Mouse (Mus musculus) common myeloid progenitor, adult 5-6 weeks (primary cell): ENCODE data around the gene Cfap161. TPM values are rescaled to one million over a fixed set of nuclear protein-coding genes. Genes with fewer than 3 reads are reported as not detected.

ENCODE experiments used
- ATAC-seq: replicated peaks from 2 replicates; pipeline ENCODE4 v1.8.0; 2016; ENCODE audit warnings: low read depth, mild to moderate bottlenecking, moderate TSS enrichment, inconsistent platforms; ENCODE audit not compliant: poor library complexity, severe bottlenecking
- total RNA-seq: library from RNA; stranded (forward); fragments of 200-1000, 187-1606 nt; gene quantifications from 2 replicates; pipeline ENCODE4 v1.2.3, GENCODE M21; 2017

Gene Cfap161
- total RNA-seq, 1 experiment from 2014 or later: not detected

- ATAC-seq: no peak
These were observed 49.6 kb downstream of the Cfap161 start for GRCm38 (mm10) chr7:83745065-83745412.

DNA sequence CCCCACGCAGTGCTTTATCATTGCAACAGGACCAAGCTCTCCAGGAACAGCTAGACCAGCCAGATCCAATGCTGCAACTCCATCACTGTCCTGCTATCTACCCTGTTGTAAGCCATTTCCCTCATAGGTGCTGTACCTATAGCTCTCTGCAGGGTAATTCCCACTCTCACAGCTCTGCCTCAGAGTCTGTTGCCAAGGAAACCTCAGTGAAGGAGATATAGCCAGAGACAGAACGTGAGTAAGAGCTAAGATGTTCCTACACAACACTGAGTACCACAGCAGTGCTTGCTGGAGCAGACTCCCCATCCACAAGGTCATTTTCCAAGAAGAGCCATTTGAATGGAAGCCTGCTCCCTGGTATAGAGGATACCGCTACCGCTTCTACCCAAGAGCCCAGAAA is 50.4 kb downstream of the Cfap161 start:
- ATAC-seq: no peak

DNA sequence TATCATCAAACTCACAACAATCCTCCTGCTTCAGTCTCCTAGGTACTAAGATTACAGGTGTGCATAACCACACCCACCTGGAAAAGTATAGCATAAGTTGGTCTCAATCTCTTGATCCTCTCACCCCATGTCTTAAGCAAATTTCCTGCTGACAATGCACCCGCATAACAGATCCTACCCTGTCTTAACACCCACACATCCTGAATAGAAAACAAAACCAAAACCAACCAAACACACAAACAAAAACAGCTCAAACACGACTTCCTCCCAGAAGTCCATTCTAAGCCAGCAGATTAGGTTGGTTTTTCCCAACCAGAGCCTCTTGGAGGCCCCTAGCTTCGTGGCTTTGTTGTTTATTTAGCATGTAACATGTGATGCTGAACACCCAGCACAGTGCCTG is 52.0 kb downstream of the Cfap161 start:
- ATAC-seq: no peak

DNA sequence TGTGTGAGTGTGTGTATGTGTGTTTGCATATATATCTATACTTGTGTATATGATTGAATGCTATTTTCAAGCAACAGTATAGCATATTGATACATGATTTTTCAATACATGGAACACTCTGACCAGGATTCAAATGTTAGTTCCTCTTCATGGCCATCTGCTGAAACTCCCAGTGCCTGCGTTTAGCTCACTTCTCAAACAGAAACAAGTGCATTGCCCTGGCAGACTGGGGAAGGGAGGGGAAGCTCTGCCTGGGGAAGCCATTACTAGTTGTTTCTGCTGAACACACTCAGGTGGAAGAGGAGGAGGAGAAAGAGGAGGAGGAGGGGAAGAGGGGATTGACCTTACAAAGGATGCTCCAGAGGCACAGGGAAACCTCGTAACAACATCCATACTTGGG is 52.7 kb downstream of the Cfap161 start:
- no peak for ATAC-seq

DNA sequence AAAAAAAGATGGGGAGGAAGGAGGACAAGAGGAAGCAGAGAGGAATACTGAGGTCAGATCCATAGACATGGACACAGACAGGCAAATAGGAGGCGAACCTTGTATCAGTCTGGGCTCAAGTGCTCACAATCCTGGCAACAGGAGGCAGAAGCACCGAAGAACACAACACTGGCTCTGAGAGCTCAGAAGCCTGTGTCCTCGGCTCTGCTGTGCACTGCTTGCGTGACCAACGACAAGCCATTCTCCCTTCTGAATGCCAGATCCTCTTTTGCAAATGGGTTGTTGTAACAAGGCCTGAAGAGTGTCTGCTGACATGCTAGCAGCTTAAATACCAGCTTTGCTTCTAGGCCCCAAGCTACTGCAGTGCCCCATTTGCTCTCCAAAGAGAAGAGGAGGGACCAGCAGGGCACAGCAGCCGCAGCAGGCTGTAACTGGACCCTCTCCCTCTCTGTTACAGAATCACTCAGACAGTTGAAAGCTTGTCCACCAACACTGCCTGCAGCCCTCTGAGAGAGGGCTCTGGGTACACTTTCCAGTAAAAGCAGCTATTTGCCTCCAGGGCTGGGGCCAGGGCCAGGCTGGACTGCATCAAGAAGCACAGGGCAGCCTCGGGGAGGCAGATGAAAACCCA is 54.9 kb downstream of the Cfap161 start:
- no peak for ATAC-seq

DNA sequence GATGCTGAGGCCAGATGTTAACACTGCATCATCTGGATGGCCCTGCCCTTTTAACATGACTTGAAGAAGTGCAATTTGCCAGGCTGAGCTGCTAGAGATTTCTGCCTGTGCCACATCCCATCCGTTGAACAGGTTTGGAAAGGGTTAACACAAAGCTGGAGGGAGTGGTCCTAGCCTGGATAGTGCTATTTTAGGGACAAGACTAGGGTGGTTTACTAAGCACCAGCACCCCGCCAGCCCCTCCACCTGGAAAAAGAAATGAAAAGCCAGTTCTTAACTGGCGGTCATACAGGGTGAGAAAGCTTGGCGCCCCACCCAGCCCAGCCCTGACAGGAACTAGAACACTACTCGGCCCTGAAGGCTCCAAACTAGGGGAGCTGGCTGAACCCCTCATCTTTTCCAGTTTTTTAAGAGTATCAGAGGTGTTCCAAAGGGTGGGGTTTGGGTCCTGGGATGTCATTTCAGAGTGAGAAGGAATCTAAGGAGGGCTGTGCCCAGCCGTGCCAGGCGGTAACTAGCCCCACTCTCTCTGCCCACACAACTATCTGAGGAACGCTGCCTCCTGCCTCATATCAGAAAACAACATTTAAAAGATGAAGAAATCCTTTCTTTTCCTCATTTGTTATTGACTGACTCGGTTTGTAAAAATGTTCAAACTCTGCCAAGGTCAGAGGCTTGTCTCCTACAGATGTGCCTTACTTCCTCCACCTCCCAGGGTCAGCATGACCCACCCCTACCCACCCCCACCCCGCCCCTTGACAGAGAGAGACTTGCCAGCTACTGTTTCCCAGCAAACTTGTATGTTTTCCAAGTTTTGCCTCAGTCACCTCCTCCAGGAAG is 55.8 kb downstream of the Cfap161 start:
- ATAC-seq: no peak

DNA sequence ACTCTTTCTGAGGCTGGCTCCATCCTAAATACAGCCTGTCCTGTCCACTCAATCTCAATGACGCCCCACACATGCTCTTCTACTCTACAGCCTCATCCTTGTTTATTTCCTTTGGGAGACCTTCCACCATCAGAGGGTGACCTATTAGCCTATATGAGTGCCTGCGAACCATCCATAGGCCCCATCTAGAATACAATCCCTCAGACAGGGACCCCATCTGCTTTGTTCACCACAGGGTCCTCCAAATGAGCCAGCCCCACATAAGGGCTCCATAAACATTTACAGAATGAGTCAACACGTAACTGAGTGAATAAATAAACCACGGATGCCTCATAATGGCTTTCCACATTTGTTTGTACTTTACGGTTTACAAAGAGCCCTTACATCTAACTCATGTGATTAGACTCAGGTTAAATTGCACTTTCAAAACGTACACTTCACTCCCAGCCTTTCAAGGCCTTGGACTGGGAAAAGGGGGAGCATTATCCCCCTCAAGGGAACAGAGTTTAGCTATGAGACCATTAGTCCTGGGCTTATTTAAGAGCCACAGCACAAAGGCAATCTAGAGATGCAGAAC is 56.7 kb downstream of the Cfap161 start:
- ATAC-seq: no peak

DNA sequence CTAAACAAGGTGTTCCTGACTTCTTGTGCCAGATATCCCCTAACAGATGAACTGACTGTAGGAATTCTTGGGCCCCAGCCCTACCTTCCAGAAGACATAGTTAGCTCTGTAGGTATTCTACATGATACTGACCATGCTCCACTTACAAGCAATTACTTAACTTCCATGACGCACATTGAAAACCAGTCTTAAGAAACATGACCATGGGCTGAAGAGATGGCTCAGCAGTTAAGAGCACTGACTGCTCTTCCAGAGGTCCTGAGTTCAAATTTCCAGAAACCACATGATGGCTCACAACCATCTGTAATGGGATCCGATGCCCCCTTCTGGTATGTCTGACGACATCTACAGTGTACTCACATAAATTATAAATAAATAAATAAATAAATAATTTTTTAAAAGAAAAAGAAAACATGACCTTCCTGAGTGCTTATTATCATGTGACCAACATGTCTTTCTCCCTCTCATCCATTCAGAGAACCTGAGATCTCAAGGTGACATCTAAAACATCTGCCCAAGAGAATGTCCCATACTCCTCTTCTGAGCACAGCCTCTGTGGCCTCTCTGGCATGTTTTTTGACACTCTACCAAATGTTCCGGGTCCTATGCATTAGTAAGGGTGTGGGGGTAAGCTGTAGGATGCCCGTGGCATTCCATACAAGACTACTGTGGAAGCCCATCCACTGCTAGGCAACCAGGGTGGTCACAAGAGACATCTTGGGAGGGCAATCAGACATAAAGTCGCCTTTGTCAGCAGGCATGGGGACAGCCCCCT is 58.2 kb downstream of the Cfap161 start:
- ATAC-seq: no peak

DNA sequence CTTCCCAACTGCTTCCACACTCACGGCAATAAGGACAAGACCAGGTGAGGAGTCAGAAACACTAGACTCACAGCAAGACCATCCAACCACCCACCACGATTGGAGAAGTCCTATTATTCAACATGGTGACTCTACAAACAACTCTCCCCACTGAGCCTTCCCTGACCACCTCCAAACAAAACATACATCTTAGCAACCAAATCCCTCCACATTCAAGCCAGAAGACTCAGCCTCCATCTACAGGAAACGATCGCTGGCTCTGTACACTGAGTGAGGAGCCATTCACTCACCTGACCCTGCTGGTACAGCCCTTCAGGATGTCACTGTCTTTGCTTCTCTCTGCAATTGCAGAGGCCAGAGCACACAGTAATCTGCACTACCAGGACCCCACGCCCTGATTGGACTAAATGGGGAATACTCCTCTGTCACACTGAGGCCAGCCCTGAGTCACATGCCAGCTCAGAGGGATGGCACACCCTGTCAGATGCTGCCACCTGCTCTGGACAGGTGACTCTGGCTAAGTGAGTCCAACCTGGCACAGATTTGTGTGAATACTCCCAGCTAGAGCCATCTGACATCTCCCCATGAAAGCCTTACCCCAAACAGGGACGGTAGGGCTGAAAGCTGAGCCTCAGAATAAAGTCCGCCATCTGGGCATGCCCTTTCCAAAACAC is 59.4 kb downstream of the Cfap161 start:
- ATAC-seq: no peak

DNA sequence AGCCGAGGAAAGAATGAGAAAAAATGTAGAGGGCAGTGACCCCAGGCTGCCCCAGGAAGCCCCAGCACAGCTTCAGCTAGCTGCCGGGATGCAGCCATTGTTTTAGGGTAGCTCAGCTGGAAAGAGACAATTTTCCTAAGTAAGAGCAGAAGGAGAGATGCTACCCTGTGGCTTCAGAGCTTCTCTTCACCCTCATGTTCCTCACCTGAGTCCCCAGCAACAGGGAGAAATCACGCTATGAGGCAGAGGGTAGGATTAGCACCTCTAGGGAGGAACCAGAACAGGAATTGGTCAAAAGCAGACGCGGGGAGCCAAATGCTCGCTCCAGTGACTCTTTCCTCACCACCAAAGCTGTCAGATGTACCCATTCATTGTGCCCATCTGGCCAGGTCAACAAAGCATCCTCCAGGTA is 60.0 kb downstream of the Cfap161 start:
- no peak for ATAC-seq

- ATAC-seq: no peak
These were observed 60.4 kb downstream of the Cfap161 start for GRCm38 (mm10) chr7:83734246-83734645.

DNA sequence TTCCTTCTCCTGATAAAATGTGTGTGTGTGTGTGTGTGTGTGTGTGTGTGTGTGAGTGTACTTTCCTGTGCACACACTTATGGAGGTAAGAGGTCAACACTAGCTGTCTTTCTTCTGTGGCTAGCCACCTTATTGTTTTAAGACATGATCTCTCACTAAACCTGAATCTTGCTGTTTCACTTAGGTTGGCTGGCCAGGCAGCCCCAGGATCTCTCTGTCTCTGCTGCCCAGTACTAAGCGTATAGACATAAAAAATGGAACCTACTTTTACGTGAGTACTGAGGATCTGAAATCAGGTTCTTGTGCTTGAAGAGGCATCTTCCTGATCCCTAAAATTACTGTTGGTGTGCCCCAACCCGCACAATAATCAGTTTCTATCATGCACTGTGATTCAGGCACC is 61.9 kb downstream of the Cfap161 start:
- ATAC-seq: no peak

DNA sequence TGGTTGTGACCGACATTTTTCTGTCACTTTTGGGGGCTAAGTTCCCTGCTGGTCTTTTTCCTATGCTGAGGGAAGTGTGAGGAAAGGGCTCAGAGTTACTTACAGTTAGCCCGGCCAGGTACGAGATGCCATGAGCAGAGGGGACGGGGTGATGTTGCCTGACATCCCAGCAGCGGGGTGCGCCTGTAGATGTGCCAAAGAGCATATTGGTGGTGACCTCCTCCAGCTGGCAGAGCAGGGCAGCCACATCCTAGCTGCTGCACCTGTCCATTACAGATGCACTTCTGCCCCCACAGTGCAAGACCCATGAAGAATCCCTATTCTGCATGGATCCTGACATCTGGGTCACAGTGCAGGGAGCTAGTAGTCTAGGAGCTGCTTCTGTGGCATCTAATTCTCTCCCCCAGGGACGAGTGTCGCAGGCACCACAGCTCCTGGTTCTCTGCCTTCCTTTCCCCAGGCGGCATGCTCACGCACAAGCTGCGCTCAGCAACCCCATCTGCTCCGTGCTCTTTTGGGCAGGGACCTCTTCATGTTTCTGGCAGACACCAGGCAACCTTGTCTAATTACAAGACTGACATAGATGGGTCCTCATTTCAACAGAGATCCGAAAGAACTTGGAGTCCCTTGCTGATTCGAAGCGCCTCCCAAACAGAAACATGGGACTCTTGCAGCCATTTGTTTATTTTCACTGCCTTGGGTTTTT is 62.6 kb downstream of the Cfap161 start:
- ATAC-seq: no peak

DNA sequence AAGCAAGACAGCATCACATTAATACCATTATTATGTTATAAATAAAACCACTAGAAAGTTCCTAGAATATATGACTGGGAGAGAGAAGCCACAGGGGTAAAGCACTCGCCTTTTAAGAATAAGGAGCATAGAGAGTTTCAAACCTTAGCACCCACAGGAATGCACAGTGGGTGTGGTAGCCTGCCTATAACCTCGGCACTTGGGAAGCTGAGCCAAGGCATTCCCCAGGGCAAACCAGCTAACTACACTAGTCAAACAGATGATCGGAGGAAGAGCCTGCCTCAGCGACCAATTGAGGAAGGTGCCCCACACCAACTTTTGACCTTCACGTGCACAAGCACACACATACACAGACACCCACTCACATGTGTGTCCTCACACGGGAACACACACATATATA is 63.4 kb downstream of the Cfap161 start:
- no peak for ATAC-seq

DNA sequence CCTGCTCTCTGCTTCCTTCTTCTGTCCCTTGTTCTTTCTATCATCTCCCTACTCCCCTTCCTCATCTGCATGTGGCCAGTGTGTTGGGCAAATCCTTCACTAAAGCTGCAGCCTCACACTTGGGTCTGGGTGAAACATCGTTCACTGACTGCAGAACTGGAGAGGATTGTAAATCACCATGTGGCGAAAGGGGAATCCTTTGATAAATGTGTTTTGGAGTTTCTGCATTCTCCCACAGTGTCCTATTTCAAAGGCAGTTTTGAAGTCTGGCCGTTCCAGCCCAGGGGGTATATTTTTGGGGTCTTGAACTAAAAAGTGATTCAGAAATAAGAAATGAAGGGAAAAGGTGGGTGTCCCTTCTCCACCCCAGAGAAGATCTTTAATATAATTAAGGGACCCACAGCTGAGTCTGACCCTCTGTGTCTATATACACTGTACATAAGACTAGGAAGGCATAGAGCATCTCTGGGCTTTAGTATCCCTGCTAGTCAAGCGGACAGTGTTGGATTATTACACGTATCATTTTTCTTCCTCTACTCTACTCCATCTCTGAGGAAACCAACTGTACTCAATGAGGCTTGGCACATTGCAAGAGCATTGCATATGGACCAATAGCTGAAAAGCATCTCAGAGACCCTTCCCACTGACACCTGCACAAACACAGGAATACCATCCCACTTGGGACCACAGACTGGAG is 67.6 kb downstream of the Cfap161 start:
- ATAC-seq: no peak

DNA sequence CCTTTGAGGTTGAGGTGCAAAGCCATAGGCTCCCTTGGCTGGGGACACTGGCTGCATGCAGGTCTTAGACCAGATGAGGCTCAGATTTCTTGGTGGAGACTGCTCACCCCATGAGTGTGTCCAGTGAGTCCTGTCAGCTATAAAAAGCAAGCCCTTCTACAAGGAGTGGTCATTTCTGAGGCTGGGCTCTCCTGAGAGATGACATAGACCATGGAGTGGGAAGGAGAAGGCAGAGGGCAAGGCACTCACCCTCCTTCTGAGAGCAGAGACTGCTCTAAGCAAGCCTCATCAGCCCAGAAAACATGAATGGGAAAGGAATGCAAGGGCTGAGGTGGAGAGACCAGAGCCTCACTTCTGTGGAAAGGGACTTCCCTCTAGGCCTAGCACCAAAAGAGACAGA is 68.9 kb downstream of the Cfap161 start:
- ATAC-seq: no peak

GRCm38 (mm10) chr7:83724541-83724940 is 70.1 kb downstream of the Cfap161 start:
- no peak for ATAC-seq
